Mouse (Mus musculus): ENCODE results near the gene Zbtb21. TPM values are rescaled to one million over a fixed set of nuclear protein-coding genes. Genes with fewer than 3 reads are reported as not detected.

Zbtb21 gene
- polyA plus RNA-seq, 1 experiment from 2014 or later = 14.0 TPM

DNA sequence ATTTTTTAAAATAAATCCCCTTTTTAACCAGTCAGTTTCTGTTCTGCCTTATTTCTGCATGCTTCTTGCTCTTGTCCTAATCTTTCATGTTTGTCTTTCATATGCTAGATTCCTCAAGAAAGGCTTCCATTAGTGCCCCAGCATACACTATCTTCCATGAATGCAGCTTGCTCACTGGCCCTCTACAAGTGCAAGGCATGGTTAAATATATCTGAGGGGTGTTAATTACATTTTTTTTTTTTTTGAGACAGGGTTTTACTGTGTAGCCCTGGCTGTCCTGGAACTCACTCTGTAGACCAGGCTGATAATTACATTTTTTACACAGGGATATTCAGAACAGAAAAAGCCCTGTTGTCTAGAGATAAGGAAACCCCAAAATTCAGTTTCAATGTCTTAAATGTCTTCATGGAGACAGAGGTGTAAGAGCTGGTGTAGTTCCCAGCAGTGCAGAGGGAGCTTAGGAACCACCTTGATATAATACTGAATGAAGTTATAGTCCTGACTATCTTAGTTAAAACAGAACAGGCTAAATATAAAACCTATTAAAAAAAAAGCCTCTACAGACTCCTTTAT lies 3.9 kb downstream of the Zbtb21 start:
- H3K27ac ChIP-seq (ENCODE audit: low read depth) = no peak overlapping the region
- no peak for TF ChIP-seq CTCF (IDR thresholded peaks at IDR 0.05; ENCODE audit: low read depth)
- no peak overlapping the region for H3K4me2 ChIP-seq
- H3K36me3 ChIP-seq (ENCODE audit: insufficient read depth) = peaks cover 31% of the 10 kb centered on the region
- no peak overlapping the region for H3K4me3 ChIP-seq (ENCODE audit: low read depth, low read length)
- no peak for DNase-seq
- no peaks in the 10 kb centered on the region for H3K9me3 ChIP-seq (ENCODE audit: low read depth, low read length)
- no peak overlapping the region for H3K9ac ChIP-seq
- ATAC-seq (ENCODE audit: insufficient read depth) = no peak
- no peaks in the 10 kb centered on the region for H3K27me3 ChIP-seq (ENCODE audit: insufficient read depth, low read length)
- H3K4me1 ChIP-seq (ENCODE audit: insufficient read depth) = peaks cover 5% of the 10 kb centered on the region; the same call in 1 of the 2 replicates

DNA sequence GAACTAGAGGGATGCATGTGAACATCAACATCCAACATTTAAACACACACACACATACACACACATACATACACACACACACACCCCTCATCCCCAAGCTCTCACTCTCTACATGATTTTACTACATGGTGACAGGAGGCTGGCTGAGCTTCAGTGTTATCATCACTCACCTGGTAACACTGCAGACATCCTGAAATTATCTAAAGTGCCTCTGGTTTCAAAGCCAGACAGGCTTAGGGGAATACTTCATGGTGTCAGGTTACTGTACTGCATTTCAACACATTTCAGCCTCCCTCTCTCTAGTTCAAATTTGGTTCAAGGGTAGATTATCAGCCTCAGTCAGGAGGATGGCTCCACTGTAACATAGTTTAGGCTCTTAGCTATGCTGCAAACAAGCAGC lies 4.8 kb downstream of the Zbtb21 start:
- Histone ChIP-seq H3K9me3 (ENCODE audit: low read depth, low read length) (no peaks in the 10 kb centered on the region), H3K36me3 (ENCODE audit: insufficient read depth) (peaks cover 37% of the 10 kb centered on the region), H3K9ac (no peak overlapping the region), H3K4me3 (ENCODE audit: low read depth, low read length) (no peak overlapping the region), H3K4me2 (no peak overlapping the region), H3K27ac (ENCODE audit: low read depth) (no peak overlapping the region), H3K27me3 (ENCODE audit: insufficient read depth, low read length) (no peaks in the 10 kb centered on the region), H3K4me1 (ENCODE audit: insufficient read depth) (peaks cover 5% of the 10 kb centered on the region; the same call in 1 of the 2 replicates)
- DNase-seq = no peak
- TF ChIP-seq CTCF (IDR thresholded peaks at IDR 0.05; ENCODE audit: low read depth) = no peak
- ATAC-seq (ENCODE audit: insufficient read depth) = no peak

GRCm38 (mm10) chr16:97956011-97956410 lies 6.4 kb downstream of the Zbtb21 start:
- 0 out of 2 replicates have a peak, but pooled peaks cover 2% of the 10 kb centered on the region for H3K4me1 ChIP-seq (ENCODE audit: insufficient read depth)

GRCm38 (mm10) chr16:97953300-97953699 lies 9.1 kb downstream of the Zbtb21 start:
- Histone ChIP-seq H3K27ac (ENCODE audit: low read depth) (no peak overlapping the region), H3K27me3 (ENCODE audit: insufficient read depth, low read length) (no peaks in the 10 kb centered on the region), H3K9ac (no peak overlapping the region), H3K4me1 (ENCODE audit: insufficient read depth) (no peaks in the 10 kb centered on the region), H3K9me3 (ENCODE audit: low read depth, low read length) (no peaks in the 10 kb centered on the region), H3K4me2 (no peak overlapping the region), H3K4me3 (ENCODE audit: low read depth, low read length) (no peak overlapping the region), H3K36me3 (ENCODE audit: insufficient read depth) (peaks cover 74% of the 10 kb centered on the region)
- WGBS = 78% methylated on average over 2 of the region's 2 CpGs
- ATAC-seq (ENCODE audit: insufficient read depth) (no peak), DNase-seq (no peak)
- no peak for TF ChIP-seq CTCF (IDR thresholded peaks at IDR 0.05; ENCODE audit: low read depth)

More at GRCm38 (mm10) chr16:97956011-97956410, 6.4 kb downstream of the Zbtb21 start:
- no peak overlapping the region for H3K4me2 ChIP-seq
- H3K4me3 ChIP-seq (ENCODE audit: low read depth, low read length) = no peak overlapping the region
- 73% methylated on average over 2 of the region's 2 CpGs for WGBS
- no peak for ATAC-seq (ENCODE audit: insufficient read depth)
- H3K27ac ChIP-seq (ENCODE audit: low read depth) = no peak overlapping the region
- no peaks in the 10 kb centered on the region for H3K9me3 ChIP-seq (ENCODE audit: low read depth, low read length)
- peaks cover 53% of the 10 kb centered on the region for H3K36me3 ChIP-seq (ENCODE audit: insufficient read depth)
- H3K9ac ChIP-seq = no peak overlapping the region
- H3K27me3 ChIP-seq (ENCODE audit: insufficient read depth, low read length) = no peaks in the 10 kb centered on the region
- DNase-seq = no peak
- no peak for TF ChIP-seq CTCF (IDR thresholded peaks at IDR 0.05; ENCODE audit: low read depth)

GRCm38 (mm10) chr16:97952801-97953200 lies 9.6 kb downstream of the Zbtb21 start:
- TF ChIP-seq CTCF (IDR thresholded peaks at IDR 0.05; ENCODE audit: low read depth) = no peak
- Histone ChIP-seq H3K27ac (ENCODE audit: low read depth) (no peak overlapping the region), H3K9ac (no peak overlapping the region), H3K4me3 (ENCODE audit: low read depth, low read length) (no peak overlapping the region), H3K4me1 (ENCODE audit: insufficient read depth) (no peaks in the 10 kb centered on the region), H3K4me2 (no peak overlapping the region), H3K27me3 (ENCODE audit: insufficient read depth, low read length) (no peaks in the 10 kb centered on the region), H3K36me3 (ENCODE audit: insufficient read depth) (peaks cover 74% of the 10 kb centered on the region), H3K9me3 (ENCODE audit: low read depth, low read length) (no peaks in the 10 kb centered on the region)
- no peak for DNase-seq
- ATAC-seq (ENCODE audit: insufficient read depth) = no peak
- WGBS = 76% methylated on average over 9 of the region's 9 CpGs

DNA sequence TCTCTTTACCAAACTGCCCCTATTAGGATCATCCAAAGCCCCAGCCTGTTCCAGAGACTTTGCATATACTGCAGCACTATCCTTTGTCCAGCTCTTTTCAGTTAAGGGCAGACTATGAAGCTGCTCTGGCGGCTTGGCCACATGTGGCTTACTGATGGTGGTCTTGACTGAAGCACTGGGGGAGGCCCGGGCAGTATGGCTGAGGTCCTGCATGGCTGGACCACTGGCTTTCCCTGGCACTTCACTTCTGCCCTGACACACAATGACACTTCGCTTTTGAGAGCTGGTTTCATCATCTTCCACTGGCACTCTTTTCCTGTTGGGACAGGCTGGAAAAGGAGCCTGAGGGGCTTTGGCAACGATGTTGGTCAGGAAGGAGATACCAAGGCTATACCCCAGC lies 10.1 kb downstream of the Zbtb21 start:
- no peak for TF ChIP-seq CTCF (IDR thresholded peaks at IDR 0.05; ENCODE audit: low read depth)
- DNase-seq = no peak

DNA sequence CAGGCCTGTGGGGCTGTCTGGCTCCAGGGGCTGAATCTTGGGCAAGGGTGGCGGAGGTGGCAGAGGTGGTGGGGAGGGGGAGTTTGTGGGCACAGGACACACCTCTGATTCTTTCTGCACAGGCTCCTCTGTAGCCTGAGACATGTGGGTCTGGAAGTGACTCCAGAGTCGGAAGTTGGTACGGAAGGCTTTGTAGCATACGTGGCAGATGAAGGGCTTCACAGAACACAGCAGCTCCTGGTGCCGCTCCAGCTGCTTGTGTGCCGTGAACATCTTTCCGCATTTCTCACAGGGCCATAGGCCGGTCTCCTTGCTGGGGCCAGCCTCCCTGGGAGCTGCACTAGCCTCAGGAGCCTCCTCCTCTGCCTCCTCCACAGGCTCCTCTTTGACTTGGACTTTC lies 12.4 kb downstream of the Zbtb21 start:
- H3K36me3 ChIP-seq (ENCODE audit: insufficient read depth) = peaks cover 58% of the 10 kb centered on the region
- H3K9me3 ChIP-seq (ENCODE audit: low read depth, low read length) = no peaks in the 10 kb centered on the region
- no peak overlapping the region for H3K27ac ChIP-seq (ENCODE audit: low read depth)
- TF ChIP-seq CTCF (IDR thresholded peaks at IDR 0.05; ENCODE audit: low read depth) = no peak
- no peaks in the 10 kb centered on the region for H3K4me1 ChIP-seq (ENCODE audit: insufficient read depth)
- H3K4me2 ChIP-seq = no peak overlapping the region
- no peaks in the 10 kb centered on the region for H3K27me3 ChIP-seq (ENCODE audit: insufficient read depth, low read length)
- DNase-seq (no peak), ATAC-seq (ENCODE audit: insufficient read depth) (no peak)
- over 99% methylated on average over 8 of the region's 8 CpGs for WGBS
- H3K4me3 ChIP-seq (ENCODE audit: low read depth, low read length) = no peak overlapping the region
- H3K9ac ChIP-seq = no peak overlapping the region

More for the DNA sequence above, 10.1 kb downstream of the Zbtb21 start:
- Histone ChIP-seq H3K9me3 (ENCODE audit: low read depth, low read length) (no peaks in the 10 kb centered on the region), H3K27me3 (ENCODE audit: insufficient read depth, low read length) (no peaks in the 10 kb centered on the region), H3K27ac (ENCODE audit: low read depth) (no peak overlapping the region), H3K4me2 (no peak overlapping the region), H3K4me1 (ENCODE audit: insufficient read depth) (no peaks in the 10 kb centered on the region), H3K4me3 (ENCODE audit: low read depth, low read length) (no peak overlapping the region), H3K36me3 (ENCODE audit: insufficient read depth) (peaks cover 74% of the 10 kb centered on the region), H3K9ac (no peak overlapping the region)
- WGBS = 87% methylated on average over 4 of the region's 4 CpGs
- no peak for ATAC-seq (ENCODE audit: insufficient read depth)

Measured in lung, embryonic 14.5 days (tissue).